Mouse (Mus musculus) right cerebral cortex, postnatal 25 days (tissue): ENCODE data around the gene Dap.

Source experiments
- DNase-seq: peaks from one replicate; pipeline ENCODE4 v3.0.0; 2022

The Dap gene

DNA sequence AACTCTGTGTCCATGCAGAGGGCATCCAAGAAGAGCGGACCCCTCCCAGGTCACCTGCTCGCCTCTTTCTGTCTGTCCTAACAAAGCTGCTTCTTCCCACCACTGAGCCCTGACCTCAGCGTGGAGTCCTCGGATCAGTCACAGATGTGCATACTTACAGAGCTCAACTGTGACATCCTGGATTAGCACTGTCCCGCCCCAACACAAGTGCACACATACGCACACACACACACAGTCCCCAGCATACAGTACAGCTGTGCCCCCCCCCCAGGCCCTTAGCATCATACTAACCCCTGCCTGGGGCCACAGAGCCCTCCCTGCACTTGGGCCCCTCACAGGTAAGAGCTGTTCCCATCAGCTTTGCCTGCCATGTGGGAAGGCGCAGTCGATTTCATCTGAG is 41.3 kb downstream of the Dap start:
- DNase-seq, result no peak

- no peak for DNase-seq
These were observed 41.7 kb downstream of the Dap start for GRCm38 (mm10) chr15:31265845-31266244.

GRCm38 (mm10) chr15:31268148-31268547 is 44.0 kb downstream of the Dap start:
- no peak for DNase-seq

GRCm38 (mm10) chr15:31269558-31269957 is 45.4 kb downstream of the Dap start:
- no peak for DNase-seq

GRCm38 (mm10) chr15:31272695-31273094 is 48.6 kb downstream of the Dap start:
- no peak for DNase-seq

GRCm38 (mm10) chr15:31273509-31273908 is 49.4 kb downstream of the Dap start:
- DNase-seq, result no peak

DNA sequence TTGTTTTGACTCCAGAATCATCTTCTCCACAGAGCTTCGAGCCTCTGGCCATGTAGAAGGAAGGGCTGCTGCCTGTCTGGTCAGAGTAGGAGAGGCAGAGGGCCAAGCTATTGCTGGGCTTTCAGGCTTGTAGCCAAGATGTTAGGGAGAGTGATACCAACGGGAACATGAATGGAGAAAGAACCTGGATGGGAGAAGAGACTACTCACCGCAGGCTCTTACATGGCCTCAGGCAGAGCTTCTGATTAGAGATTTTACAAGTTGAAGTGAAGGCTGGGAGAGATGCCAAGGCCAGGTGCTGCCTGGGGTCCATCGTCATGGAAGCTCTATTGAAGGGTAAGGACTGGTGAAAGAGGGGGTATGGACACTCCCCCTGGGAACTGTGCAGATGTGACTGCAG is 54.0 kb downstream of the Dap start:
- no peak for DNase-seq

- no peak for DNase-seq
These were observed 55.0 kb downstream of the Dap start for GRCm38 (mm10) chr15:31279120-31279519.

DNA sequence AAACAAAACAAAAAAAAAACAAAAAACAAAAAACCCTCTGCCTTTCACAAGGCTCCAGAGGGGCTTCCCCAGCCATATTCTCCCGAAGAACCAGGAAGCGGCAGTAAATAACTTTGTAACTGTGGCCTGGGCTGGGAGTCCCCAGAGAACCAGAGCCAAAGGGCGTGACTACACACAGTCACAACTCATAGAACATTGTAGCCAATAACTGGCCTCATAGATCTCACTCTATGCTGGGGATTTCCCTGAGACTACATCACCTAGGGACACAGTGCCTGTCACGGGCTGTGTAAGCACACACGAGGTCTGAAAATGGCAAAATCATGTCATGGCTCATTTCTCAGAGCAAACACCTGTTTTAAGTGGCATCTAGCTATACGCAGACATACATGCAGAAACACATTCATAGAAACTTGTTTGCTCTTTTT is 55.5 kb downstream of the Dap start:
- no peak for DNase-seq

GRCm38 (mm10) chr15:31280059-31280458 is 55.9 kb downstream of the Dap start:
- no peak for DNase-seq

DNA sequence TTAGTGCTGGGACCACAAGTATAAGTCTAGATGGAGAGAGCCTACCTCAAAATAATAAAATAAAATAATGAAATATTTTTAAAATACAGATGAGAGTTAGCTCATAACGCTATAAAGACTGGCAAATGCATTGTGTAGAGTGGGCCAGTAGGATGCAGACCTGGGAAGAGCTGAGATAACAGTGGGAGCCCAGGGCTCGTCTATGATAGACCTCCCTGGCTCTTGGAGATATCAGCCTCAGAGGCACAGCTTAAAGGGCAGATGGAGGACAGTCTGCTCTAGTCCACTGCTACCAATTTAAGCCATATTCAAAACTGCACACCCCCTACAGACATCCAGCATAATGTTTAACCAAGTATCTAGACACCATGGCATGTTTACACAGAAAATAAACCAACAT is 56.6 kb downstream of the Dap start:
- no peak for DNase-seq

DNA sequence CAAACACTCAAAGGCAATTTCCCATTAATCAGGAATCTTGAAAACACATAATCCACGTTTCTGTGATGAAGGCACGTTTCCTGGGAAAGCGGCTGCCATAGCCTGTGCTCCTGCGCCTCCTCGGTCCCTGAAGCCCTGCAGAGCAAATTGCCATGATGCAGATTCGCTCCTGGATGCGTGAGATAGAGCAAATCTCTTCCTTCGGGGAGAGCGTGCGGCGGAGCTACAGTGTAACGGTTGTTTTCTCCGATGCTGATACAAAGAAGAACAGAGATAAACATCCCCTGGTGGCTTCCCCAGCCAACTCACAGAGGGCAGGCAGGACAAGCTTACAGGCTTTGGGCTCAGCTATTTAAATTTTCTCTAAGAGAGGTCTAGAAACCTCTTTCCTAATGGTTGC is 57.7 kb downstream of the Dap start:
- DNase-seq, result no peak

DNA sequence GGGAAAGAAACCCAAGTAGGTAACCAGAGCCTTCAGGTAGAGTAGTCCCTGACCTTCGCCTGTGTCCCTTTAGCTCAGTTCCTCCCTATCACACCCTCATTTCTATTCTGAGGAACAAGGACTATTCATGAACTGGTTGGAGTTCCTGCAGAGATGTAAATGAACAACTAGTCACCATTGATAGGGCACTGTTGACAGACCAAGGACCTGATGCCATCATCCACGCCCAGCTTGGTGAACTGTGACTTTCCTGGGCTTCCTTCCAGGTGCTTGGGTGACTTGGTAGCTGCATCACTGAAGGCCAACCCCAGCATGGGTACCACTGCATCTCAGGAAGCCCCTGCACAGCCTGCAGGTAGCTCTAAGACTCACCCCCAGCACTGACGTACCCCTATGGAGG is 58.2 kb downstream of the Dap start:
- DNase-seq, result no peak

DNA sequence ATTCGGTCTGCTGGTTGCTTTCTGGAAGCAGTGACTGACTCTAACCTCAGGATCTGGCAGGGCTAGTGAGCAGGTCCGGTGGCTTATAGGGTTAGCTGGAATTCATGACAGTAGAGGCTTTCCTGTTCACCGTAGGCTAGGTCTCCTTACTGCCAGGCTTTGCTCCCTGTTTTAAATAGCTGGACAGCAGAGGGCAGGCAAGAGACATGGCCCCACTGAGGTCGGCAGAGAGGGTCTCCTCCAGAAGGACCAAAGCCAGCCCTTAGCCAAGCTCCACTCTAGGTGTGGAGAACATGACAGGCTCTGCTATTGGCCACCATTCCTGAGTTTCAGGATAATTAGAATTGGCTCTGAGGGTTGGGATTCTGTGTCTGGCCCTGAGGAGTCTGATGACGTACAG is 60.0 kb downstream of the Dap start:
- DNase-seq, result no peak

GRCm38 (mm10) chr15:31284922-31285631 is 61.0 kb downstream of the Dap start:
- DNase-seq, result peak; percentile 16

GRCm38 (mm10) chr15:31285695-31286094 is 61.6 kb downstream of the Dap start:
- no peak for DNase-seq

- DNase-seq, result no peak
These were observed 68.5 kb downstream of the Dap start for GRCm38 (mm10) chr15:31292627-31293026.

- no peak for DNase-seq
These were observed 70.2 kb downstream of the Dap start for GRCm38 (mm10) chr15:31294311-31294710.

DNA sequence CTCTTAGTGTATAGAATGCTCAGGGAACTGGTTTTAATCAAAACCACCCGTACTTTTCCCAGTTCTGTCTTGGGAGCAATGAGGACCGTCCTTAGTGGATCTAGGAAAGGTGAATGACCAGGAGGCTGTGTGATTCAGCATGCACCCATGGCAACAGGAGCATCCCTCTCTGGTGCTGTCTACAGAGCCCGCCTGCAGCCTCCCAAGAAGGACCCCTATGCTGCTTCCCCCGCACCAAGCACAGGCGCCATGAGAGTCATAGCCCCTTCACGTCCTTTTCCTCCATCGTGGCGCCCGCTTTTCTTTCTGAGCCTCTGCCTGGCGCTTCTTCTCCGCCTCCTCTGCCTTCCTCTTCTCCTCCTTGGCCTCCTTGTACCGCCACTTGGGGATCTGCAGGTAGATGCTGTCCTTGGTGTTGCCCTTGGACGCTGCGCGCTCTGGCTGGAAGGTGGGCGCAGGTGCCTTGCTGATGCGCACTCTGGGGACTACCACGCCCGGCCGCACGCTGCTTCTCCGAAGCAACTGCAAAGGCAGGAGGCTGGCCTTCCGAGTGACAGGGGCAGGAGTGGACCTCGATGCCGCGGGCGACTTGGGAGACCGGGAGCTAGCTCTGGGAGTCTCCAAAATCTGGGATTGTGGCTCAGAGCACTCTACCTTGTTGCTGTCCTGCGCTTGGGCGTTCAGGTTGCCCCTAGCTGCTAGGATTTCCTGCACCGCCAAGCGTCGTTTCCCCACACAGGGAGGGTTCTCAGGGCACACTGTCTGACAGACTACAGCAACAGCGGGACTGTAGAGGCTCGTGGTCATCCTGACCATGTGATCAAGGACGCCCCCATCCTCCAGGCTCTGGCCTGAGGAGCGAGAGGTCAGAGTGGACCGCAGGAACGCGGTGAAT is 73.0 kb downstream of the Dap start:
- DNase-seq, result no peak

GRCm38 (mm10) chr15:31297777-31298137 is 73.6 kb downstream of the Dap start:
- no peak for DNase-seq

GRCm38 (mm10) chr15:31299258-31299917 is 75.3 kb downstream of the Dap start:
- no peak for DNase-seq

DNA sequence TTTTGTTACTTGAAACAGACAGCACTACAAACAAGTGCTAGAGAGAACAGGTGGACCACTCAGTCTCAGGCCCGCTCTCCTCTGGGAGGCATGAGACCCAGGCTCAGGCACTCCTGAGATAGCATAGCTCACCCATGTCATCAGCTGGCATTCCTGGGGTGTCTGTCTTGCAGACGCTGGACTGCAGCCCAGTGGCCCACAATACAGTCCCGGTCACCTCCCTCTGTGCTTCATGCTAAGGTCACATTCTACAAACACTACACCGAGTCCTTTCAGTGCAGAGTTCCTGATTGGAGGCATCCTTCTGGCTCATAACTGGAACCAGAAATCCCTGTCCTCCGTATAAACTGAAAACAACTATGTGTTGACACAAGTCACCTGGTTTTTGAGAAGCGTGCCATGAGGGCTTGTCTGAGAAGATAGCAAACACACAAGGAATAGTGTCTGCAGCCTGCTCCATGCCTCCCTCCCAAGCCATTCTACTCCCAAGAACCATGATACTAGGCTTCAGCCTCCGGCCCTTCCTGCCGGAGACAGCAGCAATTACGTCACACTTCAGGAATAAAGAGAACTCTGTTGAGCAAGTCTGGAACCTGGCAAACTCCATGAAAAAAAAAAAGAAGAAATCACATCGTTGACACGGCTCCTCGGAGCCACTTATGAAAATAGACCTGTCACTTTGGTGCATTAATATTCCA is 78.3 kb downstream of the Dap start:
- no peak for DNase-seq

- DNase-seq, result no peak
These were observed 80.2 kb downstream of the Dap start for GRCm38 (mm10) chr15:31304302-31304701.
